Mouse (Mus musculus) gastrocnemius, postnatal 36 days (tissue): ENCODE data around the gene Naga. TPM values are rescaled to one million over a fixed set of nuclear protein-coding genes. Genes with fewer than 3 reads are reported as not detected.

ENCODE experiments used
- total RNA-seq, 2 experiments: library from RNA; stranded (reverse); gene quantifications; 2 replicates each; pipeline ENCODE4 v1.2.3; 2021

The Naga gene
- total RNA-seq, 2 experiments from 2014 or later, result 10.3 to 13.2 TPM

Other genes with a start within 250 kb of the Naga start
- gene Ccdc134, start 211.0 kb downstream of the Naga start, total RNA-seq, result 10 to 100 TPM; 10.2 to 17.0 TPM
- gene Srebf2, start 191.7 kb downstream of the Naga start, total RNA-seq, result 1 to 10 TPM; 9.2 to 9.8 TPM
- gene Shisa8, start 126.1 kb downstream of the Naga start, total RNA-seq, result not detected
- gene Tnfrsf13c, start 114.6 kb downstream of the Naga start, total RNA-seq, result not detected
- gene Cenpm, start 94.2 kb downstream of the Naga start, total RNA-seq, result under 1 TPM; 0.46 to 0.79 TPM
- gene 1500009C09Rik, start 86.5 kb downstream of the Naga start, total RNA-seq, result not detected
- gene Sept3, start 64.0 kb downstream of the Naga start, total RNA-seq, result under 1 TPM; 0.31 to 0.91 TPM
- not detected for gene Wbp2nl, start 40.0 kb downstream of the Naga start, total RNA-seq
- gene Pheta2, start within 50 bp of the Naga start, total RNA-seq, result under 1 TPM; 0.37 to 0.51 TPM
- gene Smdt1, start within 50 bp of the Naga start, total RNA-seq, result 100 to 1,000 TPM; 116 to 123 TPM
- 100 to 1,000 TPM; 440 to 476 TPM for gene Ndufa6, start 15.4 kb upstream of the Naga start, total RNA-seq
- 10 to 100 TPM; 12.3 to 16.7 TPM for gene Cyp2d22, start 41.3 kb upstream of the Naga start, total RNA-seq
- gene Cyp2d11, start 55.1 kb upstream of the Naga start, total RNA-seq, result not detected
- not detected for gene Cyp2d10, start 68.3 kb upstream of the Naga start, total RNA-seq
- not detected for gene Cyp2d9, start 94.5 kb upstream of the Naga start, total RNA-seq
- gene Cyp2d12, start 216.1 kb upstream of the Naga start, total RNA-seq, result not detected